Mouse (Mus musculus) T-helper 2 cell (primary cell): ENCODE results near the gene Rubcn.
"Not testable (repeated sequence)": the region's sequence is repeated elsewhere in the genome, so short reads cannot be mapped to it uniquely, and the experiment has no call there.

ENCODE experiments used
- in situ Hi-C: fragments of 300-600 bp; cut with MboI, MseI; formaldehyde crosslinking; loops from one replicate; pipeline ENCODE4 v1.15.1; 2025; ENCODE audit warnings: high pct_unique_total_duplicates

Rubcn gene

GRCm38 (mm10) chr16:32877343-32878156, at the start of gene Rubcn, which contains the start of gene Fyttd1:
TSS of gene Rubcn (minus strand) at chr16:32877766.
TSS of gene Fyttd1 (plus strand) at chr16:32877500.
- in situ Hi-C loops: no loop called here

GRCm38 (mm10) chr16:32927044-32927443, 49.5 kb upstream of the Rubcn start:
- in situ Hi-C loops: no loop called here

- in situ Hi-C loops: not testable (repeated sequence)
These were observed 49.1 kb upstream of the Rubcn start for GRCm38 (mm10) chr16:32926629-32927028.

- in situ Hi-C loops: no loop called here
These were observed 37.9 kb upstream of the Rubcn start for GRCm38 (mm10) chr16:32915292-32916068.

DNA sequence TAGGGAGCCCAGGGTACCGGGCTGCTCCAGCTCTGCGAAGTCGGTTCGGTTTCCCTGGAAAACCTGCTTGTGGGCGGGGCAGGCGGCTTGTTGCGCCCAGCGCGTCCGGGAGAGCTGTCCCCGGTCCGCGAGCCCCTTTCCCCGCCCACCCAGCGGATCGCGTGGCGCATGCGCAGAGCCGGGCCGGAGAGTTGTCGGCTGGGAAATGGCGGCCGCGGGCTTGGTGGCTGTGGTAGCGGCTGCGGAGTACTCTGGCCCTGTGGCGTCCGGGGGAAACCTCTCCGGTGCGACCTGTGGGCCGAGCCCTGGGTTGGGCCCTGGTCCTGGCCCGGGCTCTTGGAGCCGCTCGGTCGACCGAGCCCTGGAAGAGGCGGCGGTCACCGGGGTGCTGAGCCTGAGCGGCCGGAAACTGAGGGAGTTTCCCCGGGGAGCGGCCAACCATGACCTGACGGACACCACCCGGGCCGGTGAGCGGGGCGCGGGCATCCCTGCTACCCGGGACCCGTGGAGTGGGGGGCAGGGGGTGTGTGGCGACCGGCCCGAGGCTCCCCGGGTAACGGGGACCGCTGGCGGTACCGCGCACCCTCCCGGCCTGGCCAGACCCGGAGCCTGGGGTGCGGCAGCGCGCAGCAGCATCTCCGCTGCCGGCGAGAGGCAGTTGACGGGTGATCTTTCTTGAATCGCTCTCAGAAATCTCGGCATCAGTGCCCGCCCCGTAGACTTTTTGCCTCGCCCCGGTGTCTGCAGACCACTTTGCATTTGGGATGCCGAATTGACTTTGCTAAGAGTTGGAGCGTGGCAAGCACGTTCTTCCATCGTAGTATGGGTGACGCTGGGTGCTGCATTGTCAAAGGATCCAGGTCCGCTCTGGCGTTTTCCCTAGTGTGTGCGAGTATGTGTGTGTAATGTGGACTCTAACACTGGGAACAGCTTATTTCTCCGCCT, 36.6 kb upstream of the Rubcn start, which contains the start of gene Lrch3:
TSS of gene Lrch3 (plus strand) at position 164 of the 945 bp plus-strand sequence.
- in situ Hi-C loops: no loop called here

DNA sequence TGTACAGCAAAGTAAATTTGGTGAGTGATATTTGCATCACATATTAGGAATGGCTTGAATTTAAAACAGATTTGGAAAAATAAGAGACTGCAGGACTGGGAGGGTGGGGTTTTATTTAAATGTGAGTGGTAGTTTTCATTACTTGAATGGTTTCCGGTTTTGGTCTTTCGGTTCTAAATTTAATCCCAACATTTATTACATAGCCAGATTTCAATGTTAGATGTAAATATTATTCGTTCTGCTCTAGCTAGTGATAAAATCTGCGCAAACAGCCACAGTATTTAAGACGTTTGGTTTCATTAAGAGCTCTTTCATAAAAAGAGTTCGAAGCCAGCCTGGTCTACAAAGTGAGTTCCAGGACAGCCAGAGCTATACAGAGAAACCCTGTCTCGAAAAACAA, 35.6 kb upstream of the Rubcn start:
- in situ Hi-C loops: no loop called here

- in situ Hi-C loops: loop anchor here (10.0 kb wide), 1 partner anchor 92 kb away; the partner anchor contains the start of gene Smbd1
These were observed 29.2 kb upstream of the Rubcn start for GRCm38 (mm10) chr16:32906727-32907126.

- in situ Hi-C loops: loop anchor here (10.0 kb wide), 1 partner anchor 91 kb away; the partner anchor contains the start of gene Smbd1
These were observed 28.6 kb upstream of the Rubcn start for GRCm38 (mm10) chr16:32906186-32906585.

DNA sequence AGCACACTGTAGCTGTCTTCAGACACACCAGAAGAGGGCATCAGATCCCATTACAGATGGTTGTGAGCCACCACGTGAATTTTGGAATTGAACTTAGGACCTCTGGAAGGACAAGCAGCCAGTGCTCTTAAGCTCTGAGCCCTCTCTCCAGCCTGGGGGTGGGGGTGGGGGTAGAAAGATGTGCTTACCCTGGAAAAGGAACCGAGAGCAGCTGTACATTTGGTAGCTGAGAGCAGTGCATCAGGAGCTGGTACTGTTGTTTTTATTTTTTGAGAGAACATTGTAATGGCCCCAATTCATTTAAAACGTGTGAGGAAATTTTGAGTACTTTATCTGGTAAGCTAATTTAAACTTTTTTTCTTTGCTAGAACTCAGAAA, 24.5 kb upstream of the Rubcn start:
- in situ Hi-C loops: loop anchor here (10.0 kb wide), 1 partner anchor 87 kb away; the partner anchor contains the start of gene Smbd1

GRCm38 (mm10) chr16:32901360-32902050, 23.9 kb upstream of the Rubcn start:
- in situ Hi-C loops: loop anchor here (10.0 kb wide), 1 partner anchor 87 kb away; the partner anchor contains the start of gene Smbd1

DNA sequence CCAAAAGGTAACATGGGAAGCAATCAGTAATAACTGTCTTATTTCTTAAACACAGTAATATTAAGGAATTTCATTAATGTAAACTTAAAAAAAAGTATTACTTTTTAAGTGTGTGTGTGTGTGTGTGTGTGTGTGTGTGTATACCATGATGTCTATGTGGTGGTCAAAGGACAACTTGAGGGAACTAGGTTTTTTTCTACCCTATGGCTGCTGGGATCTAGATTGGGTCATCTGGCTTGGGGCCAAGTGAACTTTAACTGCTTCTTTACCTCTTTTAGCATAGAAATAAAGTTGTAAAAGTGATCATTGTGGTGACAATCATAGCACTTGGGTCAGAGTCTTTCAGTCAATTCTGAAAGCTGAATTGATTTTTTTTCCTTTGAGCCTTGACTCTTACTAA, 18.6 kb upstream of the Rubcn start:
- in situ Hi-C loops: no loop called here

DNA sequence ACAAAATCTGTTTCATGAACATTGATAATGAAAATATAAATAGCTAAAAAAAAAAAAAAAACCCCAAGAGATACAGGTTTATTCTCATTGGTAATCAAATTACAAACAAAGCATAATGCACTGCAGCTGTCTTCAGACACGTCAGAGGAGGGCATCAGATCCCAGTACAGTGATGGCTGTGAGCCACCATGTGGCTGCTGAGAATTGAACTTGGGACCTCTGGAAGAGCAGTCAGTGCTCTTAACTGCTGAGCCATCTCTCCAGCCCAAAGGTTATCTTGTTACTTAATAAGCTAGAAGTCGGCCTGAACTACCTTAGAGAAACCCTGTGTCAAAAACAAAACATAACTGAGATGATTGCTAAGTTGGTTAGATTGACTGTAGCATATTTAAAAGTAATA, 12.3 kb upstream of the Rubcn start:
- in situ Hi-C loops: no loop called here

DNA sequence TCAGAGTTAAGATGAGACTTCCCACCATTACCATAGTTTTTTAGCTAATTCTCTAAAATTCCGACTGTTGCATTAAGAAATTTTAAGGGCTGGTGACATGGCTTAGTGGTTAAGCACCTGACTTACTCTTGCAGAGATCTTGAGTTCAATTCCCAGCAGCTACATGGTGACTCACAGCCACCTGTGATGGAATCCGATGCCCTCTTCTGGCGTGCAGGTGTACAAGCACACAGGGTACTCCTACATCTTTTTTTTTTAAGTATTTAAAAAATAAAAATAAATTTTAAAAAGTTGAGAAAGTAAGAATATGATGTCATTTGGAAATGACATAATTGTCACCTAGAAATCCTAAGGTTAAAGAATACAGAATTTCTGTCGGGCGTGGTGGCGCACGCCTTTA, 10.4 kb upstream of the Rubcn start:
- in situ Hi-C loops: no loop called here

GRCm38 (mm10) chr16:32881538-32881937, 4.0 kb upstream of the Rubcn start:
- in situ Hi-C loops: no loop called here

GRCm38 (mm10) chr16:32878972-32879926, 1.7 kb upstream of the Rubcn start:
- in situ Hi-C loops: no loop called here

DNA sequence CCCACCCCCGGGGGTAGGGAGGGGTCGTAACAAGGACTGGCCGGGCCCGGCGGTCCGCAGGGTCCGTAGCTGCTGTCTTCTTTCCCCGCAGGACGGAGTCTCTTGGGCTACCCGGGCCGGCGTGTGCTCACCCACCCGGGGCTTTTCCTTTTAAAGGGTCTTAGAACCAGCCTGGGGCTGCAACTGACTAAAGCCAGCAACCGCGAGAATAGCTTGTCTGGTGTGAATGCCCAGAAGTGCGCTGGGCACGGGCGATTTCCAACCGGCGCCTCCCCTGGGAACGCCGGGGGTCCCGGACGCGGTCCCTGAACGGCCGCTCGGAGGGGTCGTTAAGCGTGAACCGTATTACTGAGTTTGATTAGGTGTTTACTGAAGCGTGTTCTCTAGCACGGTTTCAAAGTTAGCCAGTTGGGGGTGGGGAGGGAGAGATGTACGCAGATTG, 612 bp upstream of the Rubcn start:
- in situ Hi-C loops: no loop called here

DNA sequence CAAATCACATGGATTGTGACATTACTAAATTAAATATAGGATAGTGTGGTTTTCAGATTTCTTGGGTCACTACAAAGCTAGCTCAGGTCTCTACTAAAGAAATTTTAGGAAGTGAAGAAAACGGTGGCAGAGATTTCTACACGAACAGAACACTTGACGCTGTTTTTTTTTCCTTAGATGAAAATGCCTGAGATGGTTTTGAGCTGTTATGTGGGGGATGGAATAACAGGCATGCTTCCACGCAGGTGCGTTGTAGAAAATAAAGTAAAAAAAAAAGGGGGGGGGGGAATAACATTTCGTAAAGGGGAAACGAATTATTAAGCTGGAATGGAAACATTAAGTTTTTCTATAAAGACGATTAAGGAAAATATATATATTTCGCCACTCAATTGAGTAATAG, 735 bp downstream of the Rubcn start:
- in situ Hi-C loops: no loop called here

GRCm38 (mm10) chr16:32875847-32876246, 1.7 kb downstream of the Rubcn start:
- in situ Hi-C loops: no loop called here

DNA sequence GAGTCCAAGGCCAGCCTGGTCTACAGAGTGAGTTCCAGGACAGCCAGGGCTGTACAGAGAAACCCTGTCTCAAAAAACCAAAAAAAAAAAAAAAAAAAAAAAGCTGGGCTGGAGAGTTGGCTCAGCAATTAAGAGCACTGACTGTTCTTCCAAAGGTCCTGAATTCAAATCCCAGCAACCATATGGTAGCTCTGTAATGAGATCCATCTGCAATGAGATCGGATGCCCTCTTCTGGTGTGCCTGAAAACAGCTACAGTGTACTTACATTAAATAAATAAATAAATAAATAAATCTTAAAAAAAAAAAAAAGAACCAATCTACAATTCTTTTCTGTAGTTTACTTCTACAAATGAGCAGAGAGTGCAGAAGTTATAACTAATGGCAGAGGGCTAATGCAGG, 2.3 kb downstream of the Rubcn start:
- in situ Hi-C loops: not testable (repeated sequence)
